Mouse (Mus musculus) bone marrow macrophage, adult 2 months (primary cell): ENCODE measurements around the gene Gm21425. TPM values are rescaled to one million over a fixed set of nuclear protein-coding genes. Genes with fewer than 3 reads are reported as not detected.
"Not testable (repeated sequence)": the region's sequence is repeated elsewhere in the genome, so short reads cannot be mapped to it uniquely, and the experiment has no call there.

ENCODE experiments used
- H3K27ac ChIP-seq: 2 replicates; pipeline ENCODE4 v1.5.1; 2012; ENCODE audit warnings: low read depth, low read length; ENCODE audit not compliant: insufficient read depth
- H3K4me1 ChIP-seq: 2 replicates; pipeline ENCODE4 v1.6.1; 2012; ENCODE audit warnings: low read length; ENCODE audit not compliant: control insufficient read depth, insufficient read depth
- H3K4me3 ChIP-seq: 2 replicates; pipeline ENCODE4 v1.5.1; 2012; ENCODE audit warnings: mild to moderate bottlenecking, low read length, moderate library complexity; ENCODE audit not compliant: insufficient read depth
- polyA plus RNA-seq: library from polyadenylated mRNA; stranded (reverse); fragments of >200 nt; gene quantifications from 2 replicates; pipeline ENCODE4 v1.2.4, GENCODE M21; 2012; ENCODE audit not compliant: missing spikeins, insufficient read depth, insufficient read length

Gm21425 gene
- polyA plus RNA-seq = not detected in 2 replicates

DNA sequence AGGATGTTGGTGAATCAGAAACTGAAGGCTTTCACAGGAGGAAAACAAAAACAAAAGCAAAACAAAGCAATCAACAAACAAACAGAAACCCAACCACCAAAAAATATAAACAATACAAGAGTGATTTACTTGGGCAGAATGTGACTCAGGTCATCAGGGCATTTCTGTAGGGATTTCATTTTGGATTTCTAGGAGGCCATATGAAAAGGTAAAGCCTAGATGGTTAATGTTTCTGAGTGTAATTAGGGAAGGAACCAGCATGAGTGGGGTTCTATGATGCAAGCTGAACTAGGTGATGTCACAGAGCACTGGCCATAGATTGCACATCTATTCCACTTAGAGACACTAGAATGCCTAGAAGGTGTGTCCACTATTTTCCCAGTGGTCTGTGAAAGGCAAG is at the start of gene Gm21425:
TSS of gene Gm21425 (plus strand) at position 301 of the 400 bp plus-strand sequence.
- not testable (repeated sequence) for H3K4me1 ChIP-seq, H3K4me3 ChIP-seq, H3K27ac ChIP-seq

DNA sequence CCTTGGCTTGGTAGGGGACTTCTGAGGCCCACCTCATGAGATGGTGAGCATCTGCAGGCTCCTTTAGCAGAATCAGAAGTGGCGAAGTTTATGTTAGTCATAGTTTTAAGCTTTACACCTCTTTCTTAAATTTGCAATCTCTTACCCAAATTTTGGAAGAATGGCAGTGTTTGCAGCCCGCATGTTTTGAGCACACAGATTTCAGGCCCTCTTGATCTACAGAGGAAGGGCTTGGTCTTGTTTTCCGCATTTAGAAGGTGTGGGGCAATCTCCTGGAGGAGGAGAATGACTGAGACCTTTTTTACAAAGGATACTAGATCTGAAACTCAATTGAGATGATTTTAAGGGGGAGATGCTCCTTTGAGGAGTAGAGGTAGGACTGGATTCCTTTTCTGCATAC is 28.4 kb upstream of the Gm21425 start, which contains the start of gene Gm21891:
TSS of gene Gm21891 (minus strand) at position 101 of the 400 bp plus-strand sequence.
- not testable (repeated sequence) for H3K4me1 ChIP-seq, H3K4me3 ChIP-seq, H3K27ac ChIP-seq

Other genes with a start within 250 kb of the Gm21425 start
- gene Gm20807, start 119.1 kb upstream of the Gm21425 start, polyA plus RNA-seq = not detected in 2 replicates
- not detected in 2 replicates for gene Gm21891, start 28.5 kb upstream of the Gm21425 start, polyA plus RNA-seq
- gene Gm21828, start 62.0 kb downstream of the Gm21425 start, polyA plus RNA-seq = not detected in 2 replicates
- not detected in 2 replicates for gene Gm21440, start 90.4 kb downstream of the Gm21425 start, polyA plus RNA-seq
- gene Gm21454, start 90.5 kb downstream of the Gm21425 start, polyA plus RNA-seq = not detected in 2 replicates
- not detected in 2 replicates for gene Gm21725, start 187.1 kb downstream of the Gm21425 start, polyA plus RNA-seq